Mouse (Mus musculus): Measurements from ENCODE around the gene Ly6g6f. TPM values are rescaled to one million over a fixed set of nuclear protein-coding genes. Genes with fewer than 3 reads are reported as not detected.

Gene Ly6g6f
- total RNA-seq, 2 experiments from 2014 or later: 0.31 TPM; not detected in 1

GRCm38 (mm10) chr17:35106522-35106921 is 21.1 kb upstream of the Ly6g6f start:
- DNase-seq (ENCODE audit: low spot score in 2 of 2): no peak

GRCm38 (mm10) chr17:35105740-35106389 is 20.5 kb upstream of the Ly6g6f start:
- no peak for DNase-seq (ENCODE audit: low spot score in 2 of 2)

GRCm38 (mm10) chr17:35104754-35105153 is 19.3 kb upstream of the Ly6g6f start:
- DNase-seq (ENCODE audit: low spot score in 2 of 2): no peak

- DNase-seq (ENCODE audit: low spot score in 2 of 2): no peak
Measured at GRCm38 (mm10) chr17:35104079-35104478, 18.7 kb upstream of the Ly6g6f start.

- DNase-seq (ENCODE audit: low spot score in 2 of 2): no peak
Measured at GRCm38 (mm10) chr17:35103221-35103690, 17.8 kb upstream of the Ly6g6f start.

- DNase-seq (ENCODE audit: low spot score in 2 of 2): no peak
Measured at GRCm38 (mm10) chr17:35102299-35102698, 16.9 kb upstream of the Ly6g6f start.

GRCm38 (mm10) chr17:35101161-35101560 is 15.8 kb upstream of the Ly6g6f start:
- no peak for DNase-seq (ENCODE audit: low spot score in 2 of 2)

GRCm38 (mm10) chr17:35100196-35100765 is 14.9 kb upstream of the Ly6g6f start:
- no peak for DNase-seq (ENCODE audit: low spot score in 2 of 2)

GRCm38 (mm10) chr17:35097164-35097655 is 11.8 kb upstream of the Ly6g6f start:
- no peak for DNase-seq (ENCODE audit: low spot score in 2 of 2)

GRCm38 (mm10) chr17:35096597-35096996 is 11.2 kb upstream of the Ly6g6f start:
- DNase-seq (ENCODE audit: low spot score in 2 of 2): no peak

- DNase-seq (ENCODE audit: low spot score in 2 of 2): no peak
Measured at GRCm38 (mm10) chr17:35094475-35095365, 9.3 kb upstream of the Ly6g6f start.

- no peak for DNase-seq (ENCODE audit: low spot score in 2 of 2)
Measured at GRCm38 (mm10) chr17:35092403-35093198, 7.2 kb upstream of the Ly6g6f start.

- DNase-seq (ENCODE audit: low spot score in 2 of 2): no peak
Measured at GRCm38 (mm10) chr17:35090166-35090932, 4.9 kb upstream of the Ly6g6f start.

- DNase-seq (ENCODE audit: low spot score in 2 of 2): peak; percentile 90 to 95
Measured at GRCm38 (mm10) chr17:35088825-35089644, 3.6 kb upstream of the Ly6g6f start, which contains the start of gene Abhd16a. Abhd16a (plus strand) TSS chr17:35089263.

- no peak for DNase-seq (ENCODE audit: low spot score in 2 of 2)
Measured at GRCm38 (mm10) chr17:35088151-35088550, 2.7 kb upstream of the Ly6g6f start.

- DNase-seq (ENCODE audit: low spot score in 2 of 2): no peak
Measured at GRCm38 (mm10) chr17:35083929-35084497, 1.4 kb downstream of the Ly6g6f start.

GRCm38 (mm10) chr17:35082841-35083576 is 2.4 kb downstream of the Ly6g6f start:
- DNase-seq (ENCODE audit: low spot score in 2 of 2): no peak

GRCm38 (mm10) chr17:35080710-35081109 is 4.7 kb downstream of the Ly6g6f start:
- no peak for DNase-seq (ENCODE audit: low spot score in 2 of 2)
